Mouse (Mus musculus) natural killer cell, adult 2 months (primary cell): ENCODE measurements around the gene Tspan18.

Experiments used
- DNase-seq, 2 experiments: peaks; one replicate each; pipeline ENCODE4 v3.0.0; 2022; ENCODE audit warnings: low spot score in 2 of 2

Gene Tspan18

GRCm38 (mm10) chr2:93218353-93218990 is 115.8 kb downstream of the Tspan18 start:
- no peak for DNase-seq

- DNase-seq: peak; percentile 72 to 73
These were observed 117.3 kb downstream of the Tspan18 start for GRCm38 (mm10) chr2:93217015-93217414.

- DNase-seq: no peak
These were observed 118.5 kb downstream of the Tspan18 start for GRCm38 (mm10) chr2:93215790-93216189.

- DNase-seq: peak; percentile 46 to 65
These were observed 120.1 kb downstream of the Tspan18 start for GRCm38 (mm10) chr2:93214192-93214591.

GRCm38 (mm10) chr2:93212865-93213264 is 121.4 kb downstream of the Tspan18 start:
- DNase-seq: no peak

GRCm38 (mm10) chr2:93212386-93212785 is 121.9 kb downstream of the Tspan18 start:
- DNase-seq: no peak

- no peak for DNase-seq
These were observed 128.2 kb downstream of the Tspan18 start for GRCm38 (mm10) chr2:93206126-93206525.

- no peak for DNase-seq
These were observed 129.7 kb downstream of the Tspan18 start for GRCm38 (mm10) chr2:93204571-93204970.

GRCm38 (mm10) chr2:93203682-93204081 is 130.6 kb downstream of the Tspan18 start:
- DNase-seq: no peak

- no peak for DNase-seq
These were observed 131.5 kb downstream of the Tspan18 start for GRCm38 (mm10) chr2:93202782-93203181.

GRCm38 (mm10) chr2:93201997-93202396 is 132.3 kb downstream of the Tspan18 start:
- no peak for DNase-seq

GRCm38 (mm10) chr2:93200681-93201340 is 133.5 kb downstream of the Tspan18 start:
- DNase-seq: no peak

GRCm38 (mm10) chr2:93199531-93199974 is 134.8 kb downstream of the Tspan18 start:
- DNase-seq: peak; percentile 40 to 57

- DNase-seq: peak; percentile 84 to 91
These were observed 135.5 kb downstream of the Tspan18 start for GRCm38 (mm10) chr2:93198846-93199245.

- DNase-seq: no peak
These were observed 140.5 kb downstream of the Tspan18 start for GRCm38 (mm10) chr2:93193806-93194205.

- peak; percentile 70 to 86 for DNase-seq
These were observed 141.6 kb downstream of the Tspan18 start for GRCm38 (mm10) chr2:93192671-93193080.

GRCm38 (mm10) chr2:93192182-93192560 is 142.1 kb downstream of the Tspan18 start:
- DNase-seq: no peak

- no peak for DNase-seq
These were observed 142.7 kb downstream of the Tspan18 start for GRCm38 (mm10) chr2:93191488-93192181.

- DNase-seq: peak in 1 of 2 experiments; percentile 53
These were observed 143.4 kb downstream of the Tspan18 start for GRCm38 (mm10) chr2:93190771-93191487.

GRCm38 (mm10) chr2:93188761-93189458 is 145.4 kb downstream of the Tspan18 start:
- DNase-seq: no peak

GRCm38 (mm10) chr2:93188020-93188760 is 146.1 kb downstream of the Tspan18 start:
- no peak for DNase-seq
